Mouse (Mus musculus) MEL (cell line): Measurements from ENCODE around the gene Sez6l. TPM values are rescaled to one million over a fixed set of nuclear protein-coding genes. Genes with fewer than 3 reads are reported as not detected.

Experiments
- DNase-seq: peaks from one replicate; pipeline ENCODE4 v3.0.0; 2011; ENCODE audit warnings: low read depth, low spot score
- H3K27ac ChIP-seq: 2 replicates; pipeline ENCODE4 v1.5.1; 2012; ENCODE audit warnings: low read depth, mild to moderate bottlenecking, control low read depth, low read length, moderate library complexity; ENCODE audit not compliant: control insufficient read depth
- H3K27me3 ChIP-seq, 2 experiments: fragments of 150-350 bp in 1 of 2; sonication (generic) in 1 of 2; 2 replicates each; pipeline ENCODE4 v1.6.1; 2012; ENCODE audit warnings: low read length in 2 of 2, mild to moderate bottlenecking in 2 of 2, improper control_type of control experiment in 1 of 2, moderate library complexity in 1 of 2; ENCODE audit not compliant: insufficient read depth in 2 of 2, control insufficient read depth in 1 of 2
- H3K36me3 ChIP-seq, 2 experiments: 2 replicates each; pipeline ENCODE4 v1.6.1; 2012 to 2014; ENCODE audit warnings: low read length in 2 of 2, improper control_type of control experiment in 1 of 2, inconsistent platforms in 1 of 2, mild to moderate bottlenecking in 1 of 2; ENCODE audit not compliant: insufficient read depth in 2 of 2, control insufficient read depth in 1 of 2
- H3K4me1 ChIP-seq, 2 experiments: fragments of 150-350 bp in 1 of 2; sonication (generic) in 1 of 2; 2 replicates each; pipeline ENCODE4 v1.6.1; 2012; ENCODE audit warnings: low read length in 2 of 2, improper control_type of control experiment in 1 of 2, mild to moderate bottlenecking in 1 of 2; ENCODE audit not compliant: insufficient read depth in 2 of 2, control insufficient read depth in 1 of 2
- H3K4me3 ChIP-seq, 2 experiments: fragments of 150-350 bp in 1 of 2; sonication (generic) in 1 of 2; 2 replicates each; pipeline ENCODE4 v1.5.1; 2012; ENCODE audit warnings: low read depth in 2 of 2, low read length in 2 of 2, mild to moderate bottlenecking in 2 of 2, moderate library complexity in 2 of 2, control low read depth in 1 of 2, improper control_type of control experiment in 1 of 2; ENCODE audit not compliant: control insufficient read depth in 1 of 2, insufficient read depth in 1 of 2
- H3K79me2 ChIP-seq: 2 replicates; pipeline ENCODE4 v1.6.1; 2012; ENCODE audit warnings: mild to moderate bottlenecking, low read length, moderate library complexity; ENCODE audit not compliant: control insufficient read depth, poor library complexity, insufficient read depth
- H3K9ac ChIP-seq: 2 replicates; pipeline ENCODE4 v1.6.1; 2012; ENCODE audit warnings: low read depth, mild to moderate bottlenecking, control low read depth, low read length, moderate library complexity; ENCODE audit not compliant: control insufficient read depth, poor library complexity, severe bottlenecking
- H3K9me3 ChIP-seq: fragments of 150-350 bp; sonication (generic); replicated peaks from 2 replicates; pipeline ENCODE4 v1.6.1; 2012; ENCODE audit warnings: mild to moderate bottlenecking, low read length, improper control_type of control experiment, moderate library complexity; ENCODE audit not compliant: insufficient read depth
- CHD1 ChIP-seq: IDR thresholded peaks from 2 replicates; pipeline ENCODE4 v1.6.1; 2012; ENCODE audit warnings: low read depth, mild to moderate bottlenecking, inconsistent platforms, low read length, improper control_type of control experiment
- CHD2 ChIP-seq: IDR thresholded peaks from 2 replicates; pipeline ENCODE4 v1.6.1; 2011; ENCODE audit warnings: low read length, improper control_type of control experiment
- CTCF ChIP-seq, 3 experiments: IDR thresholded peaks in 2 of 3; conservative IDR thresholded peaks in 1 of 3; 2 replicates each; pipeline ENCODE4 v1.5.1; 2011 to 2012; ENCODE audit warnings: low read length in 3 of 3, low read depth in 2 of 3, mild to moderate bottlenecking in 2 of 3, improper control_type of control experiment in 1 of 3, inconsistent platforms in 1 of 3, mixed read lengths in 1 of 3, moderate library complexity in 1 of 3; ENCODE audit not compliant: control insufficient read depth in 1 of 3, insufficient read depth in 1 of 3, poor library complexity in 1 of 3, severe bottlenecking in 1 of 3
- ELF1 ChIP-seq: IDR thresholded peaks from 2 replicates; pipeline ENCODE4 v1.6.1; 2014; ENCODE audit warnings: low read depth, mild to moderate bottlenecking, inconsistent platforms, low read length, improper control_type of control experiment, moderate library complexity
- ETS1 ChIP-seq: IDR thresholded peaks from 2 replicates; pipeline ENCODE4 v1.6.1; 2012; ENCODE audit warnings: low read depth, mild to moderate bottlenecking, inconsistent platforms, low read length, improper control_type of control experiment, moderate library complexity
- GATA1 ChIP-seq: IDR thresholded peaks from 2 replicates; pipeline ENCODE4 v1.6.1; 2011; ENCODE audit warnings: low read depth, low read length, improper control_type of control experiment
- JUND ChIP-seq: IDR thresholded peaks from 2 replicates; pipeline ENCODE4 v1.6.1; 2011; ENCODE audit warnings: low read depth, mild to moderate bottlenecking, improper control_type of control experiment, low read length
- KAT2A ChIP-seq: conservative IDR thresholded peaks from 2 replicates; pipeline ENCODE4 v1.6.1; 2012; ENCODE audit warnings: low read depth, low read length, improper control_type of control experiment, inconsistent platforms
- MAFK ChIP-seq: IDR thresholded peaks from 2 replicates; pipeline ENCODE4 v1.6.1; 2011; ENCODE audit warnings: low read depth, mild to moderate bottlenecking, low read length, improper control_type of control experiment, borderline replicate concordance
- MAX ChIP-seq: IDR thresholded peaks from 2 replicates; pipeline ENCODE4 v1.6.1; 2011; ENCODE audit warnings: low read length, improper control_type of control experiment
- MYB ChIP-seq: IDR thresholded peaks from 2 replicates; pipeline ENCODE4 v1.6.1; 2011; ENCODE audit warnings: mild to moderate bottlenecking, low read depth, low read length, improper control_type of control experiment
- MYC ChIP-seq: IDR thresholded peaks from 2 replicates; pipeline ENCODE4 v1.6.1; 2011; ENCODE audit warnings: low read depth, mild to moderate bottlenecking, low read length, improper control_type of control experiment, moderate library complexity
- NELFE ChIP-seq: IDR thresholded peaks from 2 replicates; pipeline ENCODE4 v1.6.1; 2011; ENCODE audit warnings: low read depth, low read length, improper control_type of control experiment
- POLR2AphosphoS2 ChIP-seq: IDR thresholded peaks from 2 replicates; pipeline ENCODE4 v1.6.1; 2011; ENCODE audit warnings: low read length, improper control_type of control experiment
- POLR2AphosphoS5 ChIP-seq: IDR thresholded peaks from 2 replicates; pipeline ENCODE4 v1.6.1; 2012; ENCODE audit warnings: low read depth, borderline replicate concordance, mild to moderate bottlenecking, inconsistent platforms, low read length, moderate library complexity, mixed read lengths
- RCOR1 ChIP-seq: IDR thresholded peaks from 2 replicates; pipeline ENCODE4 v1.6.1; 2012; ENCODE audit warnings: low read depth, mild to moderate bottlenecking, inconsistent platforms, low read length, improper control_type of control experiment
- SMC3 ChIP-seq: IDR thresholded peaks from 2 replicates; pipeline ENCODE4 v1.6.1; 2011; ENCODE audit warnings: low read depth, low read length, improper control_type of control experiment
- TAL1 ChIP-seq: IDR thresholded peaks from 2 replicates; pipeline ENCODE4 v1.6.1; 2012; ENCODE audit warnings: mild to moderate bottlenecking, inconsistent platforms, low read length, moderate library complexity, mixed read lengths
- TBP ChIP-seq: IDR thresholded peaks from 2 replicates; pipeline ENCODE4 v1.8.0; 2011; ENCODE audit warnings: low read depth, low read length, improper control_type of control experiment
- USF1 ChIP-seq: IDR thresholded peaks from 2 replicates; pipeline ENCODE4 v1.6.1; 2014; ENCODE audit warnings: low read depth, mild to moderate bottlenecking, inconsistent platforms, low read length, improper control_type of control experiment, moderate library complexity
- USF2 ChIP-seq, 2 experiments: IDR thresholded peaks; 2 replicates each; pipeline ENCODE4 v1.6.1; 2011 to 2012; ENCODE audit warnings: improper control_type of control experiment in 2 of 2, low read length in 2 of 2, borderline replicate concordance in 1 of 2, inconsistent platforms in 1 of 2, low read depth in 1 of 2, mild to moderate bottlenecking in 1 of 2; ENCODE audit not compliant: insufficient read depth in 1 of 2
- ZKSCAN1 ChIP-seq: IDR thresholded peaks from 2 replicates; pipeline ENCODE4 v1.6.1; 2012; ENCODE audit warnings: low read depth, mild to moderate bottlenecking, inconsistent platforms, low read length, improper control_type of control experiment, moderate library complexity
- ZNF384 ChIP-seq: IDR thresholded peaks from 2 replicates; pipeline ENCODE4 v1.6.1; 2012; ENCODE audit warnings: low read depth, mild to moderate bottlenecking, inconsistent platforms, low read length, improper control_type of control experiment
- polyA plus RNA-seq, 2 experiments: library from polyadenylated mRNA; stranded (reverse) in 1 of 2; unstranded in 1 of 2; fragments of >175 nt in 1 of 2; fragments of >200 nt in 1 of 2; gene quantifications; 2 replicates each; pipeline versions ENCODE4 v1.2.1 to v1.2.4; 2012; ENCODE audit warnings: low replicate concordance in 2 of 2, low read depth in 1 of 2; ENCODE audit not compliant: insufficient read length in 2 of 2, insufficient read depth in 1 of 2, missing spikeins in 1 of 2
- total RNA-seq: library from RNA; depleted of rRNA; stranded (reverse); fragments of 300-350 nt; gene quantifications from 2 replicates; pipeline ENCODE4 v1.2.3, GENCODE M21; 2012

The Sez6l gene
- total and polyA plus RNA-seq, 3 experiments = not detected

GRCm38 (mm10) chr5:112534146-112534545, 42.8 kb downstream of the Sez6l start:
- Histone ChIP-seq H3K27me3 (no peaks in the 10 kb centered on the region), H3K36me3 (no peaks in the 10 kb centered on the region), H3K79me2 (no peaks in the 10 kb centered on the region), H3K9ac (no peak overlapping the region), H3K4me1 (no peaks in the 10 kb centered on the region), H3K27ac (no peak overlapping the region), H3K4me3 (no peak overlapping the region), H3K9me3 (no peaks in the 10 kb centered on the region)
- DNase-seq = no peak
- TF ChIP-seq GATA1 (no peak), MYC (no peak), POLR2AphosphoS2 (no peak), ELF1 (no peak), NELFE (no peak), JUND (no peak), CHD1 (no peak), MAFK (no peak), SMC3 (no peak), CHD2 (no peak)

GRCm38 (mm10) chr5:112533312-112534075, 43.5 kb downstream of the Sez6l start:
- Histone ChIP-seq H3K79me2 (no peaks in the 10 kb centered on the region), H3K27ac (no peak overlapping the region), H3K9ac (no peak overlapping the region), H3K36me3 (no peaks in the 10 kb centered on the region), H3K9me3 (no peaks in the 10 kb centered on the region), H3K27me3 (no peaks in the 10 kb centered on the region), H3K4me3 (no peak overlapping the region), H3K4me1 (no peaks in the 10 kb centered on the region)
- no peak for DNase-seq
- no peak for TF ChIP-seq ZKSCAN1
- TF ChIP-seq TBP = no peak
- no peak for TF ChIP-seq USF2 (IDR thresholded peaks at IDR 0.05; ENCODE audit: borderline replicate concordance in 1 of 2, insufficient read depth in 1 of 2, low read depth in 1 of 2, low read length in 2 of 2)
- TF ChIP-seq MAX = no peak
- no peak for TF ChIP-seq ETS1
- no peak for TF ChIP-seq ZNF384
- no peak for TF ChIP-seq POLR2AphosphoS5
- no peak for TF ChIP-seq POLR2AphosphoS2
- no peak for TF ChIP-seq NELFE
- no peak for TF ChIP-seq TAL1
- no peak for TF ChIP-seq SMC3
- TF ChIP-seq MYB = no peak
- TF ChIP-seq CTCF (IDR thresholded peaks at IDR 0.05 in 2 of 3, conservative IDR thresholded peaks at IDR 0.05 in 1 of 3; ENCODE audit: control insufficient read depth in 1 of 3, insufficient read depth in 1 of 3, low read depth in 2 of 3, low read length in 3 of 3, poor library complexity in 1 of 3, severe bottlenecking in 1 of 3) = no peak
- TF ChIP-seq KAT2A = no peak
- no peak for TF ChIP-seq ELF1
- TF ChIP-seq RCOR1 = no peak
- no peak for TF ChIP-seq USF1
- TF ChIP-seq CHD1 = no peak
- TF ChIP-seq MAFK = no peak
